Mouse (Mus musculus) NIH3T3 (cell line): ENCODE measurements around the gene Ofd1.

Source experiments
- DNase-seq: peaks from one replicate; pipeline ENCODE4 v3.0.0-alpha.2; 2012; ENCODE audit warnings: low read depth

Ofd1 gene

GRCm38 (mm10) chrX:166359927-166360440 is 80.5 kb downstream of the Ofd1 start:
- DNase-seq, result no peak

GRCm38 (mm10) chrX:166358955-166359354 is 81.5 kb downstream of the Ofd1 start:
- DNase-seq, result no peak

DNA sequence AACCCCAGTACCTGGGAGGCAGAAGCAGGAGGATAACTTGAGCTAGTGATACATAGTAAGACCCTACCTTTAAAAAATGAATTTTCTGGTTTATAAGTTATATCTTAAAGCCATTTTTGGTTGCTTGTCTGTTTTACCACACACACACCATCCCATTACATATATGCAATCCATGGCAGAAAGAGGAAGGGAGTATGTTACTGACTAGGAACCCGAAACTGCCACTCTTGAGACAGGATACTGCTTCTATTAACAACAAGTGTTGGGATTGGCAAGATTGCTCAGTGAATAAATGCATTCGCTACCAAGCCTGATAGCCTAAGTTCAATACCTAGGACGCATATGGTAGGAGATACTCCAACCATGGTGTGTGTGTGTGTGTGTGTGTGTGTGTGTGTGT is 84.2 kb downstream of the Ofd1 start:
- DNase-seq, result no peak

DNA sequence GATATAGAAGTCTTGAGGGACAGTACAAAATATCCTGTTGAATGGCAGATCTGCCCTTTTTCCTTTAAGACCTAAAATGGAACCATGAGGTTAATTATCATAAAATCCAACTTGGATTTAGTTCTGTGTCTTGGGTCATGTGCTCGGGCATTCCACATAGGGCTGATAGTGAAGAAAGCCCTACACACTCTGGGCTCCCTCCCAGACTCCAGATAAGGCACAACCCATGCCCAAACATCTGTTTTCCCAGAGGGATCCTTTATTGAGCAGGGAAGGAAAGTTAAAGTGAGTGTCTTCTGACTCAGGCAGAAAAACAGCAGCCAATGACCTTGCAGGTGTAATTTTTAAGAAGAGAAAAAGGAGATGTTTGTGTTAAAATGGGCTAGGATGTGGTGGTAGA is 85.6 kb downstream of the Ofd1 start:
- no peak for DNase-seq

DNA sequence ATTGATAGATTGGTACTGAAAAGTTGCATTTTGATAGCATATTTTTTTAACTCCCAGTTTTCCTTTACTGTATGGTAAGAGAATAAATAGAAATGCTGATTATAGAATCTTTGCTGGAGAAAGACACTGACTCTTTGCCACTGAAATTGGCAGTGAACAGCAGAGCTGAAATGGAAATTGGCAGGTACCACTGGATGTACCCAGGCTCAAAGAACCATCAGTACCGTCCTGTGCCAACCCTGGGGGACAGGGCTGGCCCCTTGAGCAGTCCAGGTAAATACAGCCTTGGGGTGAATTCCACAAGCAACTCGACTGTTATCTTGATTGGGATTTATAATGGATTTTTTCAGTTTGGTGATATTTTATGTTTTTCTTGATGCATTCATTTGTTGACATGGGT is 87.1 kb downstream of the Ofd1 start:
- no peak for DNase-seq

DNA sequence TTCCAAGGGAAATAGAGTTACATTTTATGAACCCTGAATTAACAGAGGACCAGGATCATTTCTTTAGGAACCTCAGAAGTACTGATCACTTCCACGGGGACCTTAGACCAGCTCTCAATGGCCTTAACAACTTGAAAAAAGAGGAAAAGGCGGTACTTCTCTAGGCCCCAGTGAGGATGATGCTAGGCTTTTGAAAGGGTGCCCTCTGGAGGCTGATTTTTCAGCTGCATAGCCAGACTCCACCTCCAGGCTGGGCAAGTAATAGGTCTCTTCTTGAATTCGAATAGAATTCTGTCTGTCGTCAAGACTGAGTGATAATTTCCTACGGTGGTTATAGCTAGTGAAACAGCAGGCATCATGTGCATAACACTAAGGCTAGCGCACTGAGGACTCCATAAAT is 88.7 kb downstream of the Ofd1 start:
- DNase-seq, result peak; percentile 73

GRCm38 (mm10) chrX:166348634-166349033 is 91.9 kb downstream of the Ofd1 start:
- DNase-seq, result no peak

GRCm38 (mm10) chrX:166348086-166348485 is 92.4 kb downstream of the Ofd1 start:
- no peak for DNase-seq

GRCm38 (mm10) chrX:166344228-166345015 is 96.1 kb downstream of the Ofd1 start:
- DNase-seq, result no peak

DNA sequence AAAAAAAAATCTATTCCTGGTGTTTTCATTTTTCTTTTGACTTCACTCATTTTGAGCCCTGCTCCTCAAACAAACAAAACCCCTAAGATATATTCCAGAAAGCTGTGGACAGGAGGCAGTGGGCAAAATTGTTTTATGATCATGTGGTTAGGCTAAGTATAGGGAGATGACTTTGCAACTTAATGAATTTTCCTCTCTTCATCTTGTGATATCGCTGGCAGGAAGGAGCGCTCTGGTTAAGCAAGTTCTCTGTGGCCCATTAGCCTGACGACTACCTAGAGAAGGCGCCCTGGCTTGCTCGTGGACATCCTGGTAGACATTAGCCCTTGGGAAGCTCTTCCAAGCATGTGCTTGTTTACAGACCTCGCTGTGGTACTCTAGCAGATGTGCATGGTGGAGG is 98.7 kb downstream of the Ofd1 start:
- DNase-seq, result no peak
